Mouse (Mus musculus) T-cell, adult 2 months (primary cell): ENCODE results near the gene Nat10.
A peak's percentile ranks its signal among the peaks of the same experiment; 100 is the strongest.

Experiments used
- DNase-seq: peaks from one replicate; pipeline ENCODE4 v3.0.0; 2022; ENCODE audit warnings: low spot score

The Nat10 gene

DNA sequence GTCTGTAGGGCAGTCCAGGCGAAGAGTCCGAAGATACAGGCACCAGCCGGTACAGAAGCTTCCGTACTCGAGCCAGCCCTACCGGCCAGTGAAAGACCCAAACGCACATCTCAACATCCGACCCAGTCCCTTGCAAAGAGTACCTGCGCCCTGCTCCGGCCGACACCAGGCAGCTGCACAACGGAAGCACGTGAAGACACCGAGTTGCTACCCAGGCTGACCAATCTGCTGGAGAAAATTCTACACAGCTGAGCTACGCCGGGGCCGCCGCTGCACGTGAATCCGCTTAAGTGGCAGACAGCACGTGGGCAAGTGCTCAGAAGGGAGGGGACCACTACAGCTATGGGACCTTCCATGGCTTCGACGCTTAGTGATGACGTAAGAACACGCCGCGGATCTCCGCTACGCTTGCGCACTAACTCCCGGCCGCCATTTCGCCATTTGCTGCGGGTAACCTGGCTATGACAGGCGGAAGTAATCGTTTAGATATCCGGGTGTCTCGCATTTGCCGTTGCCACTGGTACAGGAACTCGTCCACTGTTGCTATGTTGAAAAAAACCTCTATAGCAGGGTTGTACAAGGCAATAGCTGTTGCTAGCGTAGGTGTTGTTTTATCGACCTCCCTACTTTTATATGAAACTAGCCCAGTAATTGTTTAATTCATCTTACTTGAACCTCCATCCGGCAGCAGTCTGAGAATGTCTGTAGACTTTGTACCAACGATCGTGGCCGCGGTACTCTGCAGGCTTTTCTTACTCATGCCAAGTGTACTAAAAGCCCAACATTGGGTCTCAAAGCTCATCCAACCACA is at the start of gene Nat10:
TSS of gene Nat10 (minus strand) at position 365 of the 811 bp plus-strand sequence.
- peak; percentile 99 for DNase-seq

DNA sequence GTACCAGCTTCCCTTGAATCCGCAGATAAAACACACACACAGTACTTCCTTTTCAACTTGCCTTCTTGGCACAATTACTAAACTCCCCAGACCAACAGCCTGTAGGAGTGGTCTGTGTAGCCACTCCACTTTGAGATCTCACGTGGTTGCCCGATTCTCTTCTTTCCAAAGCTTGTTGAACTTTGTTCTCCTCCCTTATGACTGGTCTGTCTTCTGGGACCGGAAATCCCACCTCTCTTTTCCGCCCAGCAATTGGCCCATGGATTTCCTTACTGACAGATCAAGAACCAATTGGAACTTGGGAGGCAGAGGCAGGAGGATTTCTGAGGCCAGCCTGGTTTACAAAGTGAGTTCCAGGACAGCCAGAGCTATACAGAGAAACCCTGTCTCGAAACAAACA is 49.3 kb upstream of the Nat10 start:
- no peak for DNase-seq

DNA sequence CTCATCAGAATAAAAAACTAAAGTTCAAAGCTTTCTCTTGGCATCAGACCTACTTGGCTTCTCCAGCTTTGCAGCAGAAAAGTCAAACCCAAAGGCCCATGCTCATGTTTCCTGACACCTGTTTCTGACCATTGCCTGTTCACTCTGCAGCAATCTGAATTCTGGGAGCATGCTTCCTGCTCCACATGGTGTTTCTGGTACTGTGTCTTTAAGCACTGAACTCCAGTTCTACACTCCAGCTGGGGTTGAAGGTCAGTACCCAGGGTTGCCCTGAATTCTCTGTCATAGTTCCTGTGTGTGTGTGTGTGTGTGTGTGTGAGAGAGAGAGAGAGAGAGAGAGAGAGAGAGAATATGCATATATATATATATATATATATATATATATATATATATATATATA is 47.4 kb upstream of the Nat10 start:
- no peak for DNase-seq

DNA sequence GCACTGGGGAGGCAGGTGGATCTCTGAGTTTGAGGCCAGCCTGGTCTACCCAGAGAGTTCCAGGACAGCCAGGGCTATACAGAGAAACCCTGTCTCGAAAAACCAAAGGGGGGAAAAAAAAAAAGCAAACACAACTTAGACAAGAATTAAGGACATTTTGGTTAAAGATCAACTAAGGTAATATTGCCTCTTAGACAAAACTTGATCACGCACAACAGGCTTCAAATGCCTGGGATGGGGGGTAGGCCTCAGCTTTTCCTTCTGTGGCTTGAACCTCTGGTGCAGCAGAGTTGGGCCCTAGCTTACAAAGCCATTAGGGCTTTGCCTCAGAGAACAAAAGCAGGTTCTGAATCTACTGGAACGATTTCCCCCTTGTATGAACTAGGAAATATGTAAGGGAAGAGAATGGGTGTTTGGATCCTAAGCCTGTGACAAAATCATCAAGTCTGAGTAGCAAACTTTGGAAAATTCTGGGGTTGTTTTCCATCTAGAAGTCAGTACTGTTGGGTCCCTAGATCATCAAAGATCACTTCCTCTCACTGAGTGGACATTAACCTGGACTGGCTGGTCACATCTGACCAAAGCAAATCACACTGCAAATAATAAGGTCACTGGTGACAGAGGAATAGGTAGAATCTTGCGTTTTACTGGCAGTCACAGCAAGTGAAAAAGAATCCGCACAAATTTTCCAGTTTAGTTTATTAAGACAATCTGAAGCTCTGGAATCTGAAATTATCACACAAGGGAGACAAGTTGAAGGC is 42.9 kb upstream of the Nat10 start:
- no peak for DNase-seq

DNA sequence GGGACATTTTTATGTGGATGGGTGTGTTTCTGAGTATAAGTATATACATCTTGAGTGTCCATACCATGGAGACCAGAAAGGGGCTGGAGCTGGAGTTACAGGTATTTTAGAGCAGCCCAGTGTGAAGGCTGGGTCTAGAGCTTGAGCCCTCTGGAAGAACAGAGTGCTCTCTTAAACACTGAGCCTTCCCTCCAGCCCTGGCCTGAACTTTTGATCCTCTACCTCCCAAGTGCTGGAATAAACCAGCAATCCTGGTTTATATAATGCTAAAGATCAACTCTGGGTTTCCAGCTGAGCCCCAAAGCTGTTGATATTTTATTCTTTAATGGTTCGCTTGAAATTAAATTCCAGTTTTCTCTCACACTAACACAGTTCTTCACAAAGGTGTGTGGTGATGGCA is 41.4 kb upstream of the Nat10 start:
- no peak for DNase-seq

DNA sequence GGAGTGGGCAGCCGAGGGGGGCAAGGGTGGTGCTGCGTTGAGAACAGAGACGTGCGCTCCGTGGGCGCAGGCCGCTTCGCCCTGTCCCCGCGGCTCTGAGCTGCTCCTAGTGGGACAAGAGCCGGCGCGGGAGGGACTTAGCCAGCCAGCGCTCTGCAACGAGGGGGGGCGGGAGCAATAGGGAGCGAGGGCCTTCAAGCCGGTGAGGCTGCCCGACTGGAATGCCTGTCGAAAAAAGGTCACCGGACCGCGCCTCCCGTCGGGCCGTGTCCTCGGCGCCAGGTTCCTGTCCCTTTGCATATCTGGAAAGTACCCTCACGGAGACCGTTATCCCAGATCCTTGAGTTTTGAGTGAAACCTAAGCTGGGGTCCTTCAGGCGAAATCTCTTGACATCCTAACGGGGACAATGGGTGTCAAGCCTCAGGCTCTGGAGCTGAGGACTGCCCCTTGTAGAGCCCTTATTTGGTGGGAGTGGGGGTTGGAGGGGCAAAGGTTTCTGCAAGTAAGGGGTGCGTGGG is 36.5 kb upstream of the Nat10 start, which contains the start of gene Caprin1:
TSS of gene Caprin1 (minus strand) at position 159 of the 519 bp plus-strand sequence.
- DNase-seq = peak; percentile 90

DNA sequence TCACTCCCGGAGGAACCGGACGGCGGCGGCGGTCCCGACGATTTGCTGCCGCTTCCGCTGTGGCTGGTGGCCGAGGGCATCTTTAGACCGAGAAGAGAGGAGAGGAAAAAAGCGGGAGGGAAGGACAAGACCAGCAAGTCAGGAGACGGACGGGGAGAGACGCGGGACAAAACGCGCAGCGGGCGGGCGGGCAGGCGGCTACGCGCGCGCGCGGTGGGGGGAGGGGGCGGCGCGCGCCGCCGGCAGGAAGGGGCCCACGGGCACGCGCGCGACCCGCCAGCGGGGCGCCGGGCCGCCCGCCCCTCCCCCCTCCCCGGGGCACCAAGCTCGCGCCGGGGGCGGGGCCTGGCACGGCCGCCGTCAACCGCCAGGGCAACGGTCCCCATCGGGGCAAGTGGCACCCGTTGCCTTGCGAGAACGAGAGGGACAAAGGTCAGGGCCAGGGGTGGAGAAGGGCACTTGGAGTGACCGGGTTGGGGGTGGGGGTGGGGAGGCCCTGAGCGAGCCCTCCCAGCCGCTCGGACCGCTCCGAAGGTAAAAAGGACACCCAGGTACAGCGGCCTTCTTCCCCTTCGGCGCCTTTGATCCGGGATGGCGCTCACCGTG is 35.9 kb upstream of the Nat10 start:
- peak; percentile 76 for DNase-seq

DNA sequence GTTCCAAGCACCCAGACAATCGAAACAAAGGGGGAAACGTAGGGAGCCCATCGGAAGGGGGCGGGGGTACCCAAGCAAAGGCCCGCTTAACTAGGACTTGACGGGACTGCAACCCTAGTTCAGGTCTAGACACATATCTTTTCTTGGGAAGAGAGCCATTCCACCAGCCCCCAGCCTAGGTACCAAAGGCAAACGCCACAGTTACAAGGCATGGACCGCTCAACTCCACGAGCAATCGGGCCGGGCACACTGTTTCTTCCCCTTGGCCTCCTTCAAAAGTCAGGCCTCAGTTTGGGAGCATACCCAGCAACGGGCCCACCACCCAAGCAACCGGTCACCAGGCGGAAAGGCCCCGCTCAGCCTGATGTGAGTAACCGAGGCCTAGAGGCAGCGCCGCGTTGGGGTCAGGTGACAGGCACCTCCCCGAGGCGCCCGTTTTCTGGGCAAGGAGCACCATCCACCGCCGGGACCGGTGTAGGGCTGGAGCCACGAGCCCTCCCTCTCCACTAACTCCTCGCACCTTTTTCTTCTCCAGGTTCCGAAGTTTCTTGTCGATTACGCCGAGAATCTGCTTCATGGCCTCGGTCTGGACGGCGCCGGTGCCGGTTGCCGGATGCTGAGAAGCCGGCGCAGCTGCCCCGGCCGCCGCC is 35.3 kb upstream of the Nat10 start:
- DNase-seq = peak; percentile 52

DNA sequence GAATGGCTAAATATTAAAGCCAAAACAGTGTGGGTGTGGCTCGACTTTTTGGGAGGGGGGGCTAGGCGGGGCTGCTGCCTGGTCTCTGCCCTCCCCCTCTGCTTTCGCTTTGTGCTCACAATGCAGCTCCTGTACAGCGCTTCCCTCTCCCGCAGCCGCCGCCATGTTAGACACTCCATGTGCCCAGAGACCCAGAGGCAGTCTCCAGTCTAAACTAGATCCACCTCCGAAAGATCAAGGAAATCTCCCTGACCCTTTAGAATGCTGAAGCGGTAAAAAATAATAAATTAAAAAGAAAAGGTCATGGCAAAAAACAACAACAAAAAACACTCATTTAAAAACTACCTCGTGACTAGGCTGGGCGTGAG is 34.8 kb upstream of the Nat10 start:
- DNase-seq = peak; percentile 81

DNA sequence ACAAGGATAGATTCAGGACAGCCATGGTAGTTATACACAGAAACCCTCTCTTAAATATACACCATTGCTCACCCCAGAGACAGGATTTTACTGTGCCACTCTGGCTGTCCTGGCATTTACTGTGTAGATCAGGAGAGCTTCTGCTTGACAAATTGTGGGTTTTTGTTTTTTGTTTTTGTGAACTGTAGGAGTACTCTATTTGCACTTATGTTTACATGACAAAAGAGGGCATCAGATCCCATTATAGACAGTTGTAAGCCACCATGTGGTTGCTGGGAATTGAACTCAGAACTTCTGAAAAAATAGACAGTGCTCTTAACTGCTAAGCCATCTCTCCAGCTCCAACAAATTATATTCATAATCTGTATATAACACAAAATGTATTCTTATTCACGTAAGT is 30.9 kb upstream of the Nat10 start:
- DNase-seq = no peak

DNA sequence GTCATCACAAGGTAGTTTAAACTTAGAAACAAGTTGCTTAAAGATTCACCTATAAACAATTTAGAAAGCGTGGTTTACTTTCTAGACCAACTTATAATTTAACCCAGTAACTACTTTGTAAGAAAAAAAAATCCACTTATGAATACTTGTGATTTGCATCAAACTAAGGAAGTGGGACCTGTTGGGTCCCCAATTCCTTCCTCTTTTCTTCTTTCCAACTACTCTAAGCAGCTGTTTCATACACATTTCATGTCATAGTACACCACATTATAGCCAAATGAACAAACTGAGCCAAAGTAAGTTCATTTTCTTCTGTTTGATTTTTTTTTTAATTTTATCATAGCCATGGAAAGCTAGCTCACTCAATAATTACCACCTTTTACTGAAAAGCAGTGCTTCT is 24.7 kb upstream of the Nat10 start:
- no peak for DNase-seq

DNA sequence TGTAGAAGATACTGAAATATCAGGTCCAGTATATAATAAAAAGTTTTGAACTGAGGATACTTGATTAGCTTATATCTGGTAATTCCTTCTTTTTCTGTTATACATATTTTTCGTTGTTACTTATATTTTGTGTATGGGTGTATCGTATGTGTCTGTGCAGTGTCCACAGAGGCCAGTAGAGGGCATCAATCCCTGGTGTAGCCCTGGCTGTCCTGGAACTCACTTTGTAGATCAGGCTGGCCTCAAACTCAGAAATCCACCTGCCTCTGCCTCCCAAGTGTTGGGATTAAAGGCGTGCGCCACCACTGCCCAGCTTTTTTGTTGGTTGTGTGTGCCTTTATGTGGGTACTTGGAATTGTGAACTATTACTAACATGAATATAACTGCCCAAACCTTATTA is 23.6 kb upstream of the Nat10 start:
- DNase-seq = peak; percentile 49

DNA sequence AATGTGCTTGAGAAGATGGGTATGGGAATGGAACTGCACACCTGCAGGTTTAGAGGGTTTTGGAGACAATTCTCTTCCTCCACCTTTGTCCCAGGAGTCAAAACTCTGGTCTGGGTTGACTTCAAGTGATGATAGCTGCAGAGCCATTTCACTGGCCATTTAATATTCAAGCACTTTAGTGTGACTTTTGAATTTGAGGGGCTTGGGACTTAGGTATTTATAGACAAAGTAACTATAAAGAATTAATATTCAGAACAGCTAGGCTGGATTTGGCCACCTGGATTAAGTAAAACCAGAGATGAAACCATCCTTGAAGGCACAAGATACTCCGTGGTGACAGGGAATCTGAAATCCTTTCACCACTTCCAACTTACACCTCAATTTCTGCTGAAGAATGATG is 1.4 kb upstream of the Nat10 start:
- DNase-seq = no peak

DNA sequence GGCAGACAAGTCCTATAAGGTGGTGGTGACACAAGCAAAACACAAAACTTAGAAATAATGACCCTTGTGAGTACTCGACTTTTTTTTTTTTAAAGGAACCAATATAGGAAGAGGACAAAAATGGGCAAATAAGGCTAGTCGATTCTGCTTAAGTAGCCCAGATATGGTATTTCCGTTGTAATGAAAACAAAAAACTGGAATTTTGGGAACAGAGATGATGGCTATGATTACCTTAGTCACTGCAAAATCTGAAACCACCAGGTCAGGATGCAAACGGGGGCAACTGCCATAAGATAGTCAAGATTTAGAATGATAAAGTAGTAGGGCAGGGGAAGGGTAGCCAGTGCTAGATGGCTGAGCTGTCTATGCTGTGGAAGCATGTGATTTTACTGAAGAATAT is 923 bp upstream of the Nat10 start:
- no peak for DNase-seq

DNA sequence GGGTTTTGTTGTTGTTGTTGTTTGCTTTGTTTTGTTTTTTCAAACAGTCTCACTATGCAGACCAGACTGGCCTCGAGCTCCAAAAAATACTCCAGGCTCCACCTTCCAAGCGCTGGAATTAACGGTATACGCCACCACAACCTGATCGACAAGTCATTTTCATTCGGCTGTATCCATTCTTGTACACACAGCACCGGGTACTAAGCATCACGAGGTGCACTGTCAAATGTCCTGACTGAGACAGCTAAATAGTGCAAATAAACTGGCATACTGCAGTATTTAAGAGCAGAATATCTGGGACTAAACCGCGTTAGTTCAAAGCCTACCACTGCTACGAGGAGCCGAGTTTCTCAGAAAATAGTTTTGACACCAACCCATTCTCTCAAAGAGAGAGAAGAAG is 649 bp downstream of the Nat10 start:
- DNase-seq = peak; percentile 19

DNA sequence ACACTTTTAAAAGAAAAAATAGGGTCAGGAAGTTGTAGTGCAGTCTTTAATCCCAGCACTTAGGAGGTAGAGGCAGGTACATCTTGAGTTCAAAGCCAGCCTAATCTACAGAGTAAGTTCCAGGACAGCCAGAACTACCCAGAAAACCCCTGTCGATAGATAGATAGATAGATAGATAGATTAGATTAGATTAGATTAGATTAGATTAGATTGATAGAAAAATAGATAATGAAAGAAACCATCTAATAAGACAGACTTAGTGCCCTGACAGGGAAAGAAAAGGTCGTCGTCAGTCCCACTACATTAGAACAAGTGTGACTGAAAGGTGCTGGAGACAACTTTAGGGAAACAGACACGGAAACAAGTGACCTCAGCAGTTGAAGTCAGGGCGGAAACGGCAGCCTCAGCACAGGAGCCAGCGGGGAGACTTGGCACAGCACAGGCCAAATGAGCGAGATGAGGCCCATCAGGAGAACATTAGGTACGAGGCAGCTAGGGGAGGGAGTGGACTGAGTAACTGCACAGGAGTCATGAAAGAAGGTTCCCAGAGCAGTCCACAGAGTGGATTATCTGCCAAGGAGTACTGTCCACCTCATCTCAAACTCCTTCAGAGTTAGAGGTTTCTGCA is 5.5 kb downstream of the Nat10 start:
- no peak for DNase-seq

DNA sequence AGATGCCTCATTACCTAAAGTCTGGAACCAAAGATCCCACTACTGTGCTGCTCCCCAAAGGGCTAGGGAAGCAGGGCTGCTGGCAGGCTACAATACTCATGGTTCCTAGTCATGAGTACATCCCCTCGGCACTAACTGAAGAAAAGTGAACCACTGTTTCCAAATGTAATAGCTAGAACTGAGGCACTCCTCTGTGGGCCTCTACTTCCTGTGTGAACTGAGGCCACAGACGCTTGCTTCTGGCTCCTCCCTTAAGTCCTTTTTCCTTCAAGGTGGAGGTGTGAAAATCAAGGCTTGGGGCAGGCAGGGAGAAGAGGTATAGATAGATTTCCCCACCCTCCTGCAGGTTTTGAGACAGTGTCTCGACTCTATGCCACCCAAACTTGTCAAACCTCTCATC is 6.5 kb downstream of the Nat10 start:
- DNase-seq = no peak

DNA sequence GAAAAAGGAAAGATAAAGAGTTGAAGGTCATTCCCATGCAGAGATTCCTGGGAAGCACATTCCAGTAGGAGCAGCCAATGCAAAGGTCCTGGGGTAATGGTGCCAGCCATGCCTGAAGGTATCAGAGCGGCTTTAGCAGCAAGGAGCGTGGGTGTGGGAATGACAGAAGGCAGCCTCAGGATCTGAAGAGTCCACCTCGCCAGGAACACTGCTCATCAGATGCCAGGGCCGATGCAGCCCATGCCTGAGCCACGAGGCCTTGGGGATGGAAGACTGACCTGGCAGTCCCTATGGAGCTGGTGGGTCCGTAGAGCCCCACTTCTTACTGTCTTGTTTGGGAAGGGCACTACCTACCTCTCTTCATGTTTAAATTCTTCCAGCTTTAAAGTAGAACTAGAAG is 9.3 kb downstream of the Nat10 start:
- no peak for DNase-seq

DNA sequence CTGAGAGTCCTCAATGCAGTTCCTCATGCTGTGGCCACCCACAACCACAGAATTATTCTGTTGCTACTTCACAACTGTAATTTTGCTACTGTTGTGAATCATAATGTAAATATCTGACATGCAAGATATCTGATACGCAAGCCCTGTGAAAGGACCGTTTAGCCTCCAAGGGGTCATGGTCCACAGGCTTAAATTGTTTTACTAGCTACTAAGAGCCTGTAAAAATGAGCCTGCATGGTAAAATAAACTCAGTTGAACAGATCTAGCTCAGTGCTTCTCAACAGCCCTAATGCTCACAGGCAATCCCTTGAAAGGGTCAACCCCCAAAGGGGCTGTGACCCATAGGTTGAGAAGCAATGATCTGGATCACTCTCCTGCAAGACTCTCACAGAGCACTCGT is 12.0 kb downstream of the Nat10 start:
- DNase-seq = no peak

DNA sequence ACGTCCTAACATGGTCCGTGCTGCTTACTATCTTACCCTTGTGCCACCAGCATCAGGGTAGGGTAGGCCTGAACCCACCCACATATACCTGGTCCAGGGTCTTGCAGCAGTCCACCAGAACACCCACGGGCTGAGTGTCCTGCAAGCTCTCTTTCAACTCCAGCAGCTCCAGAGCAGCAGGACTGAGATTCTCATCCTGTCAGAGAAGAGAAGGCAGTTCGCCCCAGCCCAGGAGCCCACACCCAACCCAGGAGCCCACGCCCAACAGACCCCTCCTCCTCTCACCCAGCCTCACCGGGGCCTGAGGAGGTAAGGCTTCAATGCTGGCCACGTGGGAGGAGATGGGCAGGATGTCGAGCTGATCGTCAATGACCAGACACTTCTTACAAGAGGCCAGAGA is 13.2 kb downstream of the Nat10 start:
- DNase-seq = no peak

DNA sequence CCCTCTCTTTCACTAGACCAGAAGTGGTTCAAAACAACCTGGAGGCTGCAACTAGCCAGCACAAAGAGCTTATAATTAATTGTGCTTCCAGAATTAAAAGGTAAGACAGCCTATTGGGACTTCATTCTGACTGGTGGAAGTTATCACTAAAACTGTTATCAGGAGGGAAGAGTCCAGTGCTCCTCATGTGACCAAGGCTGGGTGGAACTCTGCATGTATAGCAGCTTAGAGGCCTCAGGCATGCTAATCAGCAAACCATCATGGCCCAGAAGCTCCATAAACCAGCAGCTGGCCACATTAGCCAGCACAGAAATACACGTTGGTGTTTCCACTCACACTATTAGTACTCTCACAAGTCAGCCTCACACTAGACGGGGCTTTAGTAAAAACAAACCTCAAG is 14.3 kb downstream of the Nat10 start:
- no peak for DNase-seq

DNA sequence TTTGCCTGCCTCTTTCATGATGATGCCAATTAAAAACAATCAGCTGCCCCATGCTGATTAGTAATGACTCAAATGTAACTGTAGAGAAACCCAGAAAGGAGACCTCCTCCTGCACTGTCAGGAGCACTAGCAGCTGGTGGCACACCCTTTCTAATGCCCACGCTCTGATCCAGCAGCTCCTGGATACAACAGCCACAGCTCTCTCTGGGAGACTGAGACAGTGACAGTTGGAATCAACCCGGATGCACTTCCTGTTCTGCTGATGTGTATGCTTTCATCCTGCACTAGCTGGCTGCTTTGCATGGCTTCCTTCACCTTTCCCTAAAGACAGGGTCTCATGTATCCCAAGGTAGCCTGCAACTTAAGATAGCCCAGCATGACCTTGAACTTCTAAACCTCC is 15.0 kb downstream of the Nat10 start:
- no peak for DNase-seq
